21 mouse cellular contexts compared by ENCODE assay signal in the genomic region with DNA sequence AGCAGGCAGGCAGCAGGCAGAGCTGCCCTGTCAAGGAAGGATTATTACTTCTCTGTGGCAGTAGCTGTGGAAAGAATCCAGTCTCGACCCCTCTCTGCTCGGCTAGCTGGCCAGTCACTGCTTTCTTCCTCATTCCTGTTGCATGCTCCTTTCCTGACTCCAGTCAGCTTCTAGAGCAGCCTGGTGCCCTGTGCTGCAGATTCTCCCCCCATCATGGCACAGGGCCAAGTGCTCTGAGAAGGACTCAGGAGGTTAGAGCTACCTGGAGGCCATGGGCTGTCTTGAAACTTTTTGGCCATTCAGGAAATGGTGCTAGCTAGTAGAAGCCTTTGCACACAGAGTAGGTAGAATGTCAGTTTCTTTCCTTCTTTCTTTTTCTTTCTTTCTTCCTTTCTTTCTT. TPM values are rescaled to one million over a fixed set of nuclear protein-coding genes. Genes with fewer than 3 reads are reported as not detected.
DNase-seq lines count a peak whose midpoint lies in the region; ATAC-seq and TF ChIP-seq lines count a peak whose summit lies in the region.
"Had no signal": no experiment of that assay in that cellular context is flagged by ENCODE, and none has a peak within 500 bp of the region (broad histone marks: within the 10 kb centered on the region; RNA-seq: fewer than 3 reads in every experiment).

No protein-coding gene starts in this region.

- no peaks in the 10 kb centered on the region for H3K27me3 ChIP-seq in forebrain, postnatal 0 days (ENCODE audit: insufficient read depth, low read length)
- H3K27me3 ChIP-seq in forebrain, embryonic 12.5 days, result no peaks in the 10 kb centered on the region
- no peaks in the 10 kb centered on the region for H3K27me3 ChIP-seq in kidney, embryonic 15.5 days
- no peaks in the 10 kb centered on the region for H3K27me3 ChIP-seq in neural tube, embryonic 11.5 days (ENCODE audit: control insufficient read depth, insufficient read depth, low read length)
- H3K27me3 ChIP-seq in cerebellum, adult 2 months (ENCODE audit: control insufficient read depth, insufficient read depth, low read length), result no peaks in the 10 kb centered on the region
- H3K27me3 ChIP-seq: hindbrain, embryonic 12.5 days had no signal

- TF ChIP-seq POLR2A in cerebellum, adult 2 months (IDR thresholded peaks at IDR 0.05; ENCODE audit: borderline replicate concordance, insufficient read depth, low read length), result no peak

- no peak for TF ChIP-seq CTCF in forebrain, postnatal 0 days (IDR thresholded peaks at IDR 0.05; ENCODE audit: low read depth)
- TF ChIP-seq CTCF in cerebellum, adult 2 months (IDR thresholded peaks at IDR 0.05; ENCODE audit: borderline replicate concordance, insufficient read depth, low read depth, low read length), result no peak

- no peak overlapping the region for H3K27ac ChIP-seq in forebrain, postnatal 0 days (ENCODE audit: low read depth, low read length)
- H3K27ac ChIP-seq in forebrain, embryonic 12.5 days, result no peak overlapping the region
- H3K27ac ChIP-seq in kidney, embryonic 15.5 days, result no peak overlapping the region
- H3K27ac ChIP-seq in neural tube, embryonic 11.5 days (ENCODE audit: low read depth, low read length), result no peak overlapping the region
- H3K27ac ChIP-seq in cerebellum, adult 2 months (ENCODE audit: insufficient read depth, low read length), result no peak overlapping the region
- H3K27ac ChIP-seq: embryonic facial prominence, embryonic 10.5 days; heart, adult 2 months; hindbrain, embryonic 12.5 days; layer of hippocampus, adult 2 months; limb, embryonic 10.5 days; midbrain, embryonic 10.5 days had no signal

- 0 out of 2 replicates have a peak, but pooled peaks have one; percentile 6 for ATAC-seq in forebrain, postnatal 0 days
- ATAC-seq in forebrain, embryonic 12.5 days (ENCODE audit: low FRiP score), result no peak
- ATAC-seq in kidney, embryonic 15.5 days (replicated peaks; ENCODE audit: low FRiP score), result no peak
- no peak for ATAC-seq in neural tube, embryonic 11.5 days (ENCODE audit: insufficient read depth, low FRiP score, low TSS enrichment)
- ATAC-seq: forebrain, embryonic 16.5 days; intestine, postnatal 0 days had no signal

- H3K9me3 ChIP-seq in forebrain, postnatal 0 days (ENCODE audit: low read length), result no peaks in the 10 kb centered on the region
- H3K9me3 ChIP-seq in forebrain, embryonic 12.5 days, result no peaks in the 10 kb centered on the region
- no peaks in the 10 kb centered on the region for H3K9me3 ChIP-seq in kidney, embryonic 15.5 days (replicated peaks)
- H3K9me3 ChIP-seq in neural tube, embryonic 11.5 days (ENCODE audit: control insufficient read depth, low read length), result no peaks in the 10 kb centered on the region
- H3K9me3 ChIP-seq: embryonic facial prominence, embryonic 10.5 days; hindbrain, embryonic 12.5 days; limb, embryonic 10.5 days; midbrain, embryonic 10.5 days had no signal

- H3K4me3 ChIP-seq in forebrain, postnatal 0 days (ENCODE audit: low read depth, low read length), result no peak overlapping the region
- H3K4me3 ChIP-seq in forebrain, embryonic 12.5 days (replicated peaks), result no peak overlapping the region
- no peak overlapping the region for H3K4me3 ChIP-seq in kidney, embryonic 15.5 days (replicated peaks)
- H3K4me3 ChIP-seq in neural tube, embryonic 11.5 days (ENCODE audit: low read depth, low read length), result no peak overlapping the region
- H3K4me3 ChIP-seq in cerebellum, adult 2 months (replicated peaks; ENCODE audit: insufficient read depth, low read depth, low read length), result no peak overlapping the region
- H3K4me3 ChIP-seq: embryonic facial prominence, embryonic 10.5 days; heart, adult 2 months; hindbrain, embryonic 12.5 days; layer of hippocampus, adult 2 months; limb, embryonic 10.5 days; midbrain, embryonic 10.5 days had no signal

- 95% methylated on average over 2 of the region's 2 CpGs for WGBS in forebrain, postnatal 0 days
- 88% methylated on average over 2 of the region's 2 CpGs for WGBS in forebrain, embryonic 12.5 days
- 71% methylated on average over 2 of the region's 2 CpGs for WGBS in kidney, embryonic 15.5 days
- 84% methylated on average over 2 of the region's 2 CpGs for WGBS in neural tube, embryonic 11.5 days
- WGBS in cerebellum, adult 2 months, result 95% methylated on average over 2 of the region's 2 CpGs

- H3K4me1 ChIP-seq in forebrain, postnatal 0 days (ENCODE audit: insufficient read depth), result no peaks in the 10 kb centered on the region
- H3K4me1 ChIP-seq in forebrain, embryonic 12.5 days, result no peaks in the 10 kb centered on the region
- no peaks in the 10 kb centered on the region for H3K4me1 ChIP-seq in kidney, embryonic 15.5 days
- H3K4me1 ChIP-seq in neural tube, embryonic 11.5 days (ENCODE audit: control insufficient read depth, insufficient read depth, low read length), result no peaks in the 10 kb centered on the region
- no peaks in the 10 kb centered on the region for H3K4me1 ChIP-seq in cerebellum, adult 2 months (ENCODE audit: control insufficient read depth, insufficient read depth, low read length)
- H3K4me1 ChIP-seq: embryonic facial prominence, embryonic 10.5 days; hindbrain, embryonic 12.5 days; limb, embryonic 10.5 days; midbrain, embryonic 10.5 days had no signal

- peaks cover 75% of the 10 kb centered on the region for H3K36me3 ChIP-seq in forebrain, postnatal 0 days (ENCODE audit: insufficient read depth)
- peaks cover 69% of the 10 kb centered on the region for H3K36me3 ChIP-seq in forebrain, embryonic 12.5 days (replicated peaks)
- peaks cover 89% of the 10 kb centered on the region for H3K36me3 ChIP-seq in kidney, embryonic 15.5 days
- peaks cover 26% of the 10 kb centered on the region for H3K36me3 ChIP-seq in neural tube, embryonic 11.5 days (ENCODE audit: control insufficient read depth, insufficient read depth, low read length)

- DNase-seq in forebrain, postnatal 0 days, result no peak
- peak; percentile 53 for DNase-seq in kidney, adult 18-20 months
- peak; percentile 4 for DNase-seq in neural tube, embryonic 11.5 days (ENCODE audit: low spot score)
- no peak for DNase-seq in neural tube, embryonic 10.5 days (ENCODE audit: extremely low spot score, low spot score)
- DNase-seq in cerebellum, adult 2 months, result no peak
- DNase-seq: adrenal gland, postnatal 25 days; cerebellum, adult 9-11 months; gastrocnemius, postnatal 25 days; heart, adult 2 months; thymus, adult 2 months; thymus, postnatal 4 days had no signal

- H3K9ac ChIP-seq in forebrain, postnatal 0 days, result no peak overlapping the region
- H3K9ac ChIP-seq in forebrain, embryonic 12.5 days, result no peak overlapping the region
- H3K9ac ChIP-seq in kidney, embryonic 15.5 days, result no peak overlapping the region
- no peak overlapping the region for H3K9ac ChIP-seq in neural tube, embryonic 11.5 days (ENCODE audit: low read length)
- H3K9ac ChIP-seq: hindbrain, embryonic 12.5 days had no signal

- H3K4me2 ChIP-seq in forebrain, postnatal 0 days (ENCODE audit: low read depth), result no peak overlapping the region
- no peak overlapping the region for H3K4me2 ChIP-seq in forebrain, embryonic 12.5 days
- no peak overlapping the region for H3K4me2 ChIP-seq in kidney, embryonic 15.5 days
- no peak overlapping the region for H3K4me2 ChIP-seq in neural tube, embryonic 11.5 days (ENCODE audit: low read depth)
- H3K4me2 ChIP-seq: hindbrain, embryonic 12.5 days had no signal

RNA-seq across cellular contexts. Expression of a gene that starts 17.7 kb away (rescaled TPM):
- total RNA-seq in forebrain, postnatal 0 days (2014; rRNA removed), result 0.43 TPM in 1 of 2 replicates, not detected in the other
- 0.04 and 0.07 TPM in 2 replicates for polyA plus RNA-seq in forebrain, postnatal 0 days (2015; fragmentation: Nextera tagmentation; extraction: Ambion mirVana)
- polyA plus RNA-seq in forebrain, embryonic 12.5 days (2016; fragmentation: Nextera tagmentation; extraction: Ambion mirVana), result 0.08 TPM in 2 replicates
- polyA plus RNA-seq in kidney, embryonic 15.5 days (2015; fragmentation: Nextera tagmentation; extraction: Ambion mirVana), result 0.42 and 0.54 TPM in 2 replicates
- 0.76 and 1.1 TPM in 2 replicates for polyA plus RNA-seq in neural tube, embryonic 11.5 days (2014; fragmentation: Nextera tagmentation; extraction: Ambion mirVana)
- polyA plus RNA-seq in cerebellum, adult 2 months (2012; rRNA removed), result 0.15 and 0.17 TPM in 2 replicates
- polyA plus RNA-seq: liver, adult 2 months had no signal

RNA-seq across cellular contexts. Expression of a gene that starts 46.2 kb away (rescaled TPM):
- 22.0 and 22.1 TPM in 2 replicates for total RNA-seq in forebrain, postnatal 0 days (2014; rRNA removed)
- polyA plus RNA-seq in forebrain, postnatal 0 days (2015; fragmentation: Nextera tagmentation; extraction: Ambion mirVana), result 3.9 and 5.2 TPM in 2 replicates
- 12.1 and 14.3 TPM in 2 replicates for polyA plus RNA-seq in forebrain, embryonic 12.5 days (2016; fragmentation: Nextera tagmentation; extraction: Ambion mirVana)
- polyA plus RNA-seq in kidney, embryonic 15.5 days (2015; fragmentation: Nextera tagmentation; extraction: Ambion mirVana), result 14.1 and 16.2 TPM in 2 replicates
- polyA plus RNA-seq in neural tube, embryonic 11.5 days (2014; fragmentation: Nextera tagmentation; extraction: Ambion mirVana), result 14.1 and 16.2 TPM in 2 replicates
- polyA plus RNA-seq in cerebellum, adult 2 months (2012; rRNA removed), result 17.3 and 19.9 TPM in 2 replicates

Comparison
In these comparisons a context has a peak if more than half of its experiments do, and no peak if none do; other contexts are left out.
1. DNase-seq: peak in kidney, adult 18-20 months (single experiment) and neural tube, embryonic 11.5 days (single experiment); none in forebrain, postnatal 0 days (single experiment), neural tube, embryonic 10.5 days (single experiment) and cerebellum, adult 2 months (0 of 2).